Mouse (Mus musculus) myocyte (in vitro differentiated cells): ENCODE results near the gene Atp7b. TPM values are rescaled to one million over a fixed set of nuclear protein-coding genes. Genes with fewer than 3 reads are reported as not detected.

Source experiments
- H3K27me3 ChIP-seq: one replicate; pipeline ENCODE4 v1.6.1; 2011; ENCODE audit not compliant: control insufficient read depth, insufficient read depth, insufficient read length
- H3K36me3 ChIP-seq: one replicate; pipeline ENCODE4 v1.6.1; 2011; ENCODE audit not compliant: control insufficient read depth, insufficient read depth
- H3K4me2 ChIP-seq: one replicate; pipeline ENCODE4 v1.6.1; 2011; ENCODE audit warnings: low read depth, control low read depth
- H3K4me3 ChIP-seq: one replicate; pipeline ENCODE4 v1.5.1; 2011; ENCODE audit warnings: mild to moderate bottlenecking, control low read depth, moderate library complexity
- H3K79me2 ChIP-seq: one replicate; pipeline ENCODE4 v1.6.1; 2011; ENCODE audit not compliant: control insufficient read depth, insufficient read depth
- H3ac ChIP-seq: one replicate; pipeline ENCODE4 v1.6.1; 2011; ENCODE audit not compliant: control insufficient read depth, insufficient read length
- CEBPB ChIP-seq: IDR thresholded peaks from 2 replicates; pipeline ENCODE4 v1.6.1; 2011; ENCODE audit warnings: mild to moderate bottlenecking, moderate library complexity; ENCODE audit not compliant: poor library complexity, insufficient read depth, severe bottlenecking
- E2F4 ChIP-seq: IDR thresholded peaks from one replicate; pipeline ENCODE4 v1.6.1; 2011; ENCODE audit warnings: mild to moderate bottlenecking, control low read depth, moderate library complexity; ENCODE audit not compliant: insufficient read depth
- MAX ChIP-seq: IDR thresholded peaks from one replicate; pipeline ENCODE4 v1.6.1; 2011; ENCODE audit warnings: low read depth, mild to moderate bottlenecking, control low read depth
- MYOD1 ChIP-seq, 3 experiments: IDR thresholded peaks; one replicate each; pipeline ENCODE4 v1.6.1; 2011; ENCODE audit warnings: control low read depth in 2 of 3, low read depth in 2 of 3, mild to moderate bottlenecking in 2 of 3, moderate library complexity in 1 of 3; ENCODE audit not compliant: insufficient read length in 2 of 3, control insufficient read depth in 1 of 3
- MYOG ChIP-seq, 3 experiments: IDR thresholded peaks; one replicate each; pipeline ENCODE4 v1.6.1; 2011; ENCODE audit warnings: control low read depth in 2 of 3, low read depth in 2 of 3, mild to moderate bottlenecking in 2 of 3; ENCODE audit not compliant: insufficient read length in 2 of 3, control insufficient read depth in 1 of 3, insufficient read depth in 1 of 3
- POLR2A ChIP-seq: IDR thresholded peaks from one replicate; pipeline ENCODE4 v1.6.1; 2011; ENCODE audit warnings: low read depth, mild to moderate bottlenecking, control low read depth, moderate library complexity; ENCODE audit not compliant: insufficient read length
- POLR2AphosphoS2 ChIP-seq: IDR thresholded peaks from one replicate; pipeline ENCODE4 v1.6.1; 2011; ENCODE audit warnings: low read depth, control low read depth; ENCODE audit not compliant: insufficient read length
- REST ChIP-seq: IDR thresholded peaks from one replicate; pipeline ENCODE4 v1.6.1; 2011; ENCODE audit warnings: mild to moderate bottlenecking, control low read depth, moderate library complexity; ENCODE audit not compliant: insufficient read depth, insufficient read length
- SRF ChIP-seq: IDR thresholded peaks from one replicate; pipeline ENCODE4 v1.6.1; 2011; ENCODE audit warnings: low read depth; ENCODE audit not compliant: control insufficient read depth, insufficient read length
- TCF12 ChIP-seq: IDR thresholded peaks from one replicate; pipeline ENCODE4 v1.6.1; 2011; ENCODE audit warnings: mild to moderate bottlenecking, control low read depth; ENCODE audit not compliant: poor library complexity, insufficient read depth, severe bottlenecking
- TCF3 ChIP-seq: IDR thresholded peaks from one replicate; pipeline ENCODE4 v1.6.1; 2011; ENCODE audit warnings: low read depth, control low read depth; ENCODE audit not compliant: insufficient read length
- USF1 ChIP-seq: IDR thresholded peaks from one replicate; pipeline ENCODE4 v1.6.1; 2011; ENCODE audit warnings: low read depth, mild to moderate bottlenecking, control low read depth, moderate library complexity
- polyA plus RNA-seq: library from polyadenylated mRNA; unstranded; fragments of >200 nt; fragmentation: generic; extraction: Trizol; gene quantifications from one replicate; pipeline ENCODE4 v1.2.1, GENCODE M21; 2012; ENCODE audit warnings: missing spikeins

Atp7b gene
- polyA plus RNA-seq, 1 experiment = 0.05 TPM

DNA sequence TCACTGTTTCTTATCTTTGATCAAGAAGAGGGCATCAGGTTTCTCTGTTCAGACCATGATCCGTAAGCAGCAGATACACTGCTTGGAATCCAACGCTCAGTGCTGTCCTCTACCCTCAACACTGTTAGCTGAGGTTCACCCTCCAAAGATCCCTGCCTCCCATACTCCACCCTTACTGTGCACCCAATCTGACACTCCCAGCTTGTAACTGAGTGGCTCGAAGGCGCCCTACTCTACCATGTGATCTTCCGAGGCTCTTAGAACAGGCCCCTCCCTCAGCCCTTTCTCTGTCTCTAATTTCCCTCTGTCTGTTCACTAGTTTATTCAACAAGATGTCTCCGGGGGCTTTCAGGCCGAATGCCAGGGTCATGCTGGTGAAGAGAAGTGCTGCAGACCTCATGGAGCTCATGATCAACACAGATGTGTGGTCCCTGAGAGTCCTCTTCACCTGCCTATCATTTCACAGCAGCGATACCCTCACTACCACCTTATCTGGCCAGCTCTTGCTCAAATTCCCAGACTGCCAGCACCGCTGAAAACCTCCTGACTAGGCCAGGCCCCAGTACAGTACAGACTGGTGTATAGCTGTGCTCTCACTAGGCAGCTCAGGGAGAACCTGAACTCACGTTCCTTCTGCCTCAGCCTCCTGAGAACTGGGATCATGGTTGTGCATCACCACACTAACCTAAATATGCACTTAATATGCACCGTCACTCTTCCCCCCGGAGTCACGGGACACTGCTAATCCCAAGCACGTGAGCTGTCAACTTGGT, 55.2 kb downstream of the Atp7b start:
- Histone ChIP-seq H3K4me2 (no peak overlapping the region), H3ac (no peak overlapping the region), H3K36me3 (no peaks in the 10 kb centered on the region), H3K4me3 (no peak overlapping the region), H3K79me2 (no peaks in the 10 kb centered on the region), H3K27me3 (no peaks in the 10 kb centered on the region)
- TF ChIP-seq USF1 (no peak), MYOG (IDR thresholded peaks at IDR 0.05; ENCODE audit: control insufficient read depth in 1 of 3, insufficient read depth in 1 of 3, insufficient read length in 2 of 3, low read depth in 2 of 3) (no peak), TCF12 (no peak), REST (no peak), SRF (no peak), POLR2AphosphoS2 (no peak), POLR2A (no peak), E2F4 (no peak), CEBPB (no peak), MYOD1 (IDR thresholded peaks at IDR 0.05; ENCODE audit: control insufficient read depth in 1 of 3, insufficient read length in 2 of 3, low read depth in 2 of 3) (no peak), TCF3 (no peak), MAX (no peak)

- TF ChIP-seq POLR2AphosphoS2 (no peak), SRF (no peak), MYOD1 (IDR thresholded peaks at IDR 0.05; ENCODE audit: control insufficient read depth in 1 of 3, insufficient read length in 2 of 3, low read depth in 2 of 3) (no peak), TCF12 (no peak), MYOG (IDR thresholded peaks at IDR 0.05; ENCODE audit: control insufficient read depth in 1 of 3, insufficient read depth in 1 of 3, insufficient read length in 2 of 3, low read depth in 2 of 3) (no peak), E2F4 (no peak), CEBPB (no peak), POLR2A (no peak)
- Histone ChIP-seq H3K79me2 (no peaks in the 10 kb centered on the region), H3K27me3 (no peaks in the 10 kb centered on the region), H3K4me3 (no peak overlapping the region), H3K4me2 (no peak overlapping the region), H3K36me3 (no peaks in the 10 kb centered on the region), H3ac (no peak overlapping the region)
Observed at GRCm38 (mm10) chr8:21995181-21995580, 64.9 kb downstream of the Atp7b start.

GRCm38 (mm10) chr8:21992184-21992583, 67.9 kb downstream of the Atp7b start:
- H3K36me3 ChIP-seq = no peaks in the 10 kb centered on the region
- no peak overlapping the region for H3K4me3 ChIP-seq
- H3K27me3 ChIP-seq = no peaks in the 10 kb centered on the region
- H3K4me2 ChIP-seq = no peak overlapping the region
- H3K79me2 ChIP-seq = no peaks in the 10 kb centered on the region
- TF ChIP-seq MYOG (IDR thresholded peaks at IDR 0.05; ENCODE audit: control insufficient read depth in 1 of 3, insufficient read depth in 1 of 3, insufficient read length in 2 of 3, low read depth in 2 of 3) (no peak), POLR2AphosphoS2 (no peak), E2F4 (no peak), REST (no peak), SRF (no peak), MYOD1 (IDR thresholded peaks at IDR 0.05; ENCODE audit: control insufficient read depth in 1 of 3, insufficient read length in 2 of 3, low read depth in 2 of 3) (no peak), MAX (no peak), POLR2A (no peak), USF1 (no peak), TCF12 (no peak), TCF3 (no peak)
- no peak overlapping the region for H3ac ChIP-seq

- Histone ChIP-seq H3ac (no peak overlapping the region), H3K27me3 (no peaks in the 10 kb centered on the region), H3K79me2 (no peaks in the 10 kb centered on the region), H3K4me2 (no peak overlapping the region), H3K36me3 (no peaks in the 10 kb centered on the region), H3K4me3 (no peak overlapping the region)
- TF ChIP-seq SRF = no peak
Observed at GRCm38 (mm10) chr8:21981664-21982337, 78.3 kb downstream of the Atp7b start.

- TF ChIP-seq REST = no peak
- no peak for TF ChIP-seq CEBPB
- no peak for TF ChIP-seq USF1
- no peak for TF ChIP-seq POLR2A
- TF ChIP-seq MAX = no peak
- no peak for TF ChIP-seq MYOD1 (IDR thresholded peaks at IDR 0.05; ENCODE audit: control insufficient read depth in 1 of 3, insufficient read length in 2 of 3, low read depth in 2 of 3)
- no peak for TF ChIP-seq MYOG (IDR thresholded peaks at IDR 0.05; ENCODE audit: control insufficient read depth in 1 of 3, insufficient read depth in 1 of 3, insufficient read length in 2 of 3, low read depth in 2 of 3)
- no peak for TF ChIP-seq E2F4
- TF ChIP-seq POLR2AphosphoS2 = no peak
- no peak for TF ChIP-seq SRF
- Histone ChIP-seq H3K4me2 (no peak overlapping the region), H3K36me3 (no peaks in the 10 kb centered on the region), H3ac (no peak overlapping the region), H3K27me3 (no peaks in the 10 kb centered on the region), H3K4me3 (no peak overlapping the region), H3K79me2 (no peaks in the 10 kb centered on the region)
Observed at GRCm38 (mm10) chr8:21978193-21978592, 81.9 kb downstream of the Atp7b start.
